Mouse (Mus musculus): Measurements from ENCODE around the gene A230072I06Rik.

The A230072I06Rik gene

GRCm38 (mm10) chr8:12278663-12279312 lies at the start of gene A230072I06Rik:
Gene A230072I06Rik (plus strand): TSS chr8:12278819.
- DNase-seq (ENCODE audit: low read depth, low spot score): no peak

GRCm38 (mm10) chr8:12234039-12234438 lies 44.6 kb upstream of the A230072I06Rik start:
- no peak for DNase-seq (ENCODE audit: low read depth, low spot score)

- DNase-seq (ENCODE audit: low read depth, low spot score): no peak
These were observed 39.8 kb upstream of the A230072I06Rik start for GRCm38 (mm10) chr8:12238775-12239174.

GRCm38 (mm10) chr8:12240143-12240542 lies 38.5 kb upstream of the A230072I06Rik start:
- DNase-seq (ENCODE audit: low read depth, low spot score): no peak

GRCm38 (mm10) chr8:12243746-12244145 lies 34.9 kb upstream of the A230072I06Rik start:
- no peak for DNase-seq (ENCODE audit: low read depth, low spot score)

GRCm38 (mm10) chr8:12259890-12260289 lies 18.7 kb upstream of the A230072I06Rik start:
- no peak for DNase-seq (ENCODE audit: low read depth, low spot score)

DNA sequence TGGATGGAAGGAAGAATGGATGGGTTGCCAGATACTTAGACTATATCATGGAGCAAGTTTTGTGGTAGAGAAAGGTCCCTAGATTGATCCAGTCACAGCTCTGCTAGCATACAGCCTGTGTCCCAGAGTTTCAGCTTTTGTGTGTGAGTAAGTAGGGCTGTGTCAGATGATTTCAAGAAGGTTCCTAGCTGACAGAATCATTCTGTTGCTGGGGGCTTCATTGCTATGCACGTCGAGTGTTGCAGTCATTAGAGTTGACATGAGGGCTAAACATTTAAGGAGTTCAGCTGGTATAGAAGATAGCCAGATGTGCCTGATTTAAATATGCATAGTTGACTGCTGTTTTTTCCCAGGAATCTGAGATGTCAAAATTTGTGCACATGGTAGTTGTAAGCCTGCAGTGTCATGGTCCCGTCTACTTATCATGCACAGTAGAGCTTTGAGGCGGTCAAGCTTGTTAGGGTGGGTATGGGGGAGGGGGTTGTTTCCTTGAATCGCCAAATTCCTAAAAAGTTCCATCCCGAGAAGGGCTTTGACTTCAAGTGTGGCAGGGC lies 18.1 kb upstream of the A230072I06Rik start:
- DNase-seq (ENCODE audit: low read depth, low spot score): no peak

- no peak for DNase-seq (ENCODE audit: low read depth, low spot score)
These were observed 17.1 kb upstream of the A230072I06Rik start for GRCm38 (mm10) chr8:12261556-12261955.

DNA sequence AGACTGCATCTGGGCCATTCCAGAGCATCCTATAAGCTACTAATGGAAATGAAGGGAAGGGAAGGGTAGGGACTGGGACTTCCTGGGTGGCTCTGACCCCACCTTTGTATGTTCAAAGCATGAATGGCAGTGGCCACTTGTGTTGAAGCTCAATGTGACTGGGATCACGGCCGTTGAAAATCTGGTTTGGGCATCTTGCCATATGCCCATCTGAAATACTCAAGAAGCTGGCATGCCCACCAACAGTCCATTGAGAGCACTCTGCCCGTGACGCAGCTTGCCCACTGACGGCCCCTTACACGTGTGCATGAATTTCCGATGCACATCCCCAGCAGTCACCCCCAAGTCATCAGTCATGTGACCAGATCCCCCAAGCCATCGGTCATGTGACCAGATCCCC lies 13.6 kb upstream of the A230072I06Rik start:
- DNase-seq (ENCODE audit: low read depth, low spot score): no peak

GRCm38 (mm10) chr8:12267863-12268262 lies 10.8 kb upstream of the A230072I06Rik start:
- DNase-seq (ENCODE audit: low read depth, low spot score): no peak

GRCm38 (mm10) chr8:12268306-12268829 lies 10.3 kb upstream of the A230072I06Rik start:
- no peak for DNase-seq (ENCODE audit: low read depth, low spot score)

DNA sequence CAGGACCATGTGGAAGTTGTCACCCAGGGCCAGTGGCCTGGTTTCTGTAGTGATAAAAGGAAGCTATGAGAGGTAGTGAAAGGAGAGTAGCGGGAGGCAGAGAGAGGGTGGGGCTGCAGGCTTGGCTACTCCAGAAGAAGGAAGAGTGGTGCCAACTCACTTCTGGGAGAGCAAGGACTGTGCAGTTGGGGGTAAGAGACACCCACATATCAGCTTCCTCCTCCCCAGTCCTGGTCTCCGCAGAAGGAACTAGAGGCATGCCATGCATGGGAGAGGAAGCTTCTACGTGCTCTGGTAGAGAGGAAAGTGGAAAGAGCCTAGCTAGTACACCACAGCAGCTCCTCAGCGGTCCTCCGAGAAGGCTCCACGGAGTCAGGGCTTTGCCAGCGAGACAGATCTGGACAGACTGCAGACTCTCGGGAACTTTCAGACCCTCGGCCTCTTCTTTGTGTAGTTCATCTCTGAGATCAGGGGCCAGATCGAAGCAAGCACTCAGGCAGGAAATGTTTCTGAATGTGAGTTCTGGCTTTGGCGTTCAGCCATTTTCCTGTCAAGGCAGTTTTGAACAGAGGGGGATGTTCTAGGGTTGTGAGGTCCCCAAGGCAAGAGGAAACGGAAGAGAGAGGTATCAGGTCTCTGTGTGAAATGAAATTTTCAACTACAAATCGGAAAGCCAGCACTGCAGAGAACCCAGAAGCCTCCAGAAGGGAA lies 1.0 kb downstream of the A230072I06Rik start:
- no peak for DNase-seq (ENCODE audit: low read depth, low spot score)

GRCm38 (mm10) chr8:12282128-12282527 lies 3.5 kb downstream of the A230072I06Rik start:
- DNase-seq (ENCODE audit: low read depth, low spot score): no peak

GRCm38 (mm10) chr8:12290551-12290950 lies 11.9 kb downstream of the A230072I06Rik start:
- DNase-seq (ENCODE audit: low read depth, low spot score): no peak

DNA sequence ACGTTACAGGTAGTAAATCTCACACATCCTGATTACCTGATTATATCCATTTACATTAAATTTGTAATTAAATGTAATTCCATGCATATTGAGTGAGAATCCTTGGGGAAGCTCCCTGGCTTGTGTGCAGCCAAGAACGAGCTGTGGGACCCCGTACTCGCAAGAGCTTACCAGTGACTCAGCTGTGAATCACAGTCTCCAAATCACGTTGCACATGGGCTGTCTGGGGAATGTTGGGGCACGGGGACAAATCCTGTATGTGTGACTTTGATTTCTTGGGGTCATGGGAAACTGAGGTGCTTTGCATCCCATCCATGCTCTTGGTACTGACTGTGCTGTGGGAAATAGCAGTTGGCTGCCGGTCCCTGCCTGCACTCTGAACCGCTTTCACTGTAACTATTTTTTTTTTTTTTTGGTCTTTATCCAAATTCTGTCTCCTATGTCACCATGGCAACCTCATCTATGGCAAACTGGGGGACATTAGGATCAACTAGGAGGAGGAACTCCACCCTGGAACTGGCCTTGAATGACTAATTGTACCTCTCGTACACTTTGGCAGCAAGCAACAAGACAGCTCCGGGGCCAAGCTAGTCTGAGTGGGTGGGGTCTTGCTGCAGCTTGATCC lies 19.8 kb downstream of the A230072I06Rik start:
- no peak for DNase-seq (ENCODE audit: low read depth, low spot score)

GRCm38 (mm10) chr8:12301998-12302397 lies 23.4 kb downstream of the A230072I06Rik start:
- no peak for DNase-seq (ENCODE audit: low read depth, low spot score)

DNA sequence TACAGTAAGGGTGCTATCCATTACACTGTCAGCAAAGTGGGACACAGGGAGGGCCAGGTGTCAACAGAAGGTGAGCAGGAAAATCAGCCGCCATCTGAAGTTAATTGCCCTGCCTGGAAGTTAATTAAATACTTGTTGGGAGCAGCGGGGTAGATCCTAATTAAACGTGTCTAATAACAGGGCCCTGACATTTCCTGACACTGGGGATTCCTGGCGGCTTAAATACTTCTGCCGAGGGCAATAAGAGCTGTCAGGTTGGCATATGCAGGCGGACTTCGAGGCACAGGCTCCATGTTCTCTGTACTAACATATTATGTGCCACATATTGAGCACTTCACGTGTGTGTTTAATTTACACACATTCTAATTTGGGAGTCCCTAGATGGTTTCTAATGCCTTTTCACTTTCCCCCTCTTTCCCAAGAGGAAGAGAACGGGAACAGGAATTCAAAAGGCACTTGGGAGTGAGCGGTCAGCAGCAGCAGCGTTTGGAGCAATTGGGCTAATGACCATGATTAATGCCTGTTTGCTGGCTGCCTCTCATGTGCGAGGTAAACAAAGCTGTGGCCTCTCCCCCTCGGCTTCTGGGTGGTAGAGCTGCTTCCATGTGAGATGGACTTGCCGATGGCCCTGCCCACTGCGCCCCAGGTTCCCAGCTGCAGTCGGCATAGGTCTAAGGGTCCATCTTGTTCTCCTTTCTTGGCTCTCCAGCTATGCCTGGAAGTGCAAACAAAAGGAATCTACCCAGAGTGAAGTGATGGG lies 34.5 kb downstream of the A230072I06Rik start:
- DNase-seq (ENCODE audit: low read depth, low spot score): no peak

- no peak for DNase-seq (ENCODE audit: low read depth, low spot score)
These were observed 35.6 kb downstream of the A230072I06Rik start for GRCm38 (mm10) chr8:12314258-12314657.

DNA sequence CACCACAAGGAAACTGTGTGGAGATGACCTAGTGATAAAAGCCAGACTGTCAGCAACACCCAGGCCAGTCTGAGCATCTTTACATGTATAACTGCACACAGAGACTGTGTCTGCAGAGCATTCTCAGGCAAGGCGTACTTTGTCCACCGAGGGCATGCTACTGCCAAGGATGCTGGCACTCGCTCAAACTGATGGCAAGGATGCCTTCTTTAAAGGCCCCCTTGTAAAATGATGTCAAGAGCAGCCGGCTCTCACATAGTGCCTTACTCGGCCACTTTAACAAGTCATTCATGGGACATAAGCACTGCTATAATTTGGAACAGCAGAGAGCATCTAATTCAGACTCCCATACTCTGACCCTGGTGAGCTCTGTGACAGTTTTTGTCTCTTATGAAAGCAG lies 36.6 kb downstream of the A230072I06Rik start:
- DNase-seq (ENCODE audit: low read depth, low spot score): no peak

DNA sequence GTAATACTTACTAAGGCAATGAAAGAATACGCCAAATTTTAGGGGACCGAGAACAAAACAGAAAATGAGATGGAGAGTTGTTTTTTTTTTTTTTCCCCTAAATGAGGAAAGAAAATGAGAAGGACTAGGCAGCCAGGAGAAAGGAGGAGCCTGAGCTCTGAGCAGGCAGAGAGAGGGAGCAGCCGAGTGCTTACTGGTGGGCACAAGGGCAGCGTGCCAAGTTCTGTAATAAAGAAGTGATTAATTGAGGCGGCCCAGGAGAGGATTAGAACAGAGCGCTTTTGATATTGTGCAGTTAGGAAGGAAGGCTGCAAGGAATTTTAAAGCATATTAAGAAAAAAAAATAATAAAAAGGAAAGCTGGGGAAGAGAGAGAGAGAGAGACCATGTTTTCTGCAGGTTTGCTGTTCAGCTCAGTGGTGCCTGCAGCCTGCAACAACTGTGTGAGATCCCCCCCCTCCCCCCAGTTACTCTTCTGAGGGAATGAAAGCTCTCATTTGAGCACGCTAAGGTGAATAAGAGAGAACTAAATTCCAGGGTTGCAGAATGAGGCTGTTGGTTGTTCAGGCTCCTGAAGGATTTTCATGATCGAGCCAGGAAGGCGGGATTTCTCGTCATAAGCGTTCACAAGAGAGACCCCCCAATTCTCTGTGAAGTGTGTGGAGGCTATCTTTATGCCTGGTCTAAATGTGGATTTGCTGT lies 41.3 kb downstream of the A230072I06Rik start:
- DNase-seq (ENCODE audit: low read depth, low spot score): no peak

GRCm38 (mm10) chr8:12322071-12322470 lies 43.5 kb downstream of the A230072I06Rik start:
- DNase-seq (ENCODE audit: low read depth, low spot score): no peak
